Mouse (Mus musculus) heart, embryonic 13.5 days (tissue): Measurements from ENCODE around the gene Enc1. TPM values are rescaled to one million over a fixed set of nuclear protein-coding genes. Genes with fewer than 3 reads are reported as not detected.

ENCODE experiments used
- ATAC-seq: fragments of 200-750 bp; cut with Nextera tagmentation; 2 replicates; pipeline ENCODE4 v1.8.0; 2017; ENCODE audit warnings: moderate TSS enrichment; ENCODE audit not compliant: insufficient number of reproducible peaks, low FRiP score, low TSS enrichment; ENCODE audit errors: extremely low read depth
- H3K27ac ChIP-seq: fragments of 300-500 bp; sonication (generic); replicated peaks from 2 replicates; pipeline ENCODE4 v1.5.1; 2015; ENCODE audit warnings: moderate library complexity, mild to moderate bottlenecking, inconsistent platforms
- H3K27me3 ChIP-seq: fragments of 300-500 bp; sonication (generic); replicated peaks from 2 replicates; pipeline ENCODE4 v1.6.1; 2015; ENCODE audit warnings: mild to moderate bottlenecking, inconsistent platforms
- H3K36me3 ChIP-seq: fragments of 300-500 bp; sonication (generic); 2 replicates; pipeline ENCODE4 v1.6.1; 2015; ENCODE audit warnings: mild to moderate bottlenecking, inconsistent platforms
- H3K4me1 ChIP-seq: fragments of 300-500 bp; sonication (generic); 2 replicates; pipeline ENCODE4 v1.6.1; 2015; ENCODE audit warnings: inconsistent platforms
- H3K4me2 ChIP-seq: fragments of 300-500 bp; sonication (generic); 2 replicates; pipeline ENCODE4 v1.6.1; 2015; ENCODE audit warnings: inconsistent platforms, mild to moderate bottlenecking, moderate library complexity
- H3K4me3 ChIP-seq: fragments of 300-500 bp; sonication (generic); 2 replicates; pipeline ENCODE4 v1.5.1; 2015; ENCODE audit warnings: moderate library complexity, mild to moderate bottlenecking, inconsistent platforms
- H3K9ac ChIP-seq: fragments of 300-500 bp; sonication (generic); 2 replicates; pipeline ENCODE4 v1.6.1; 2015; ENCODE audit warnings: inconsistent platforms, mild to moderate bottlenecking, moderate library complexity
- H3K9me3 ChIP-seq: fragments of 300-500 bp; sonication (generic); 2 replicates; pipeline ENCODE4 v1.6.1; 2016; ENCODE audit warnings: inconsistent platforms
- WGBS: fragments of 180-500 bp; shearing (Covaris S2); methylation state at CpG from one replicate; pipeline ENCODE4 v1.1.7; 2015; ENCODE audit warnings: mixed read lengths; 5-methylcytosine and 5-hydroxymethylcytosine counted together
- polyA plus RNA-seq: library from polyadenylated mRNA; unstranded; fragments of >200 nt; fragmentation: Nextera tagmentation; extraction: Ambion mirVana; gene quantifications from 2 replicates; pipeline ENCODE4 v1.2.1, GENCODE M21; 2015

Enc1 gene
- polyA plus RNA-seq, 1 experiment from 2014 or later: 4.0 TPM

GRCm38 (mm10) chr13:97295101-97295852 is 54.4 kb downstream of the Enc1 start:
- H3K4me3 ChIP-seq: no peak overlapping the region
- no peaks in the 10 kb centered on the region; the same call in 1 of the 2 replicates for H3K27me3 ChIP-seq
- H3K27ac ChIP-seq: peak overlapping the region; percentile 55
- H3K4me2 ChIP-seq: no peak overlapping the region
- ATAC-seq: no peak
- no peak overlapping the region for H3K9ac ChIP-seq
- H3K4me1 ChIP-seq: peaks cover 34% of the 10 kb centered on the region
- WGBS: 53% methylated on average over 9 of the region's 9 CpGs
- H3K36me3 ChIP-seq: no peaks in the 10 kb centered on the region
- H3K9me3 ChIP-seq: no peaks in the 10 kb centered on the region

DNA sequence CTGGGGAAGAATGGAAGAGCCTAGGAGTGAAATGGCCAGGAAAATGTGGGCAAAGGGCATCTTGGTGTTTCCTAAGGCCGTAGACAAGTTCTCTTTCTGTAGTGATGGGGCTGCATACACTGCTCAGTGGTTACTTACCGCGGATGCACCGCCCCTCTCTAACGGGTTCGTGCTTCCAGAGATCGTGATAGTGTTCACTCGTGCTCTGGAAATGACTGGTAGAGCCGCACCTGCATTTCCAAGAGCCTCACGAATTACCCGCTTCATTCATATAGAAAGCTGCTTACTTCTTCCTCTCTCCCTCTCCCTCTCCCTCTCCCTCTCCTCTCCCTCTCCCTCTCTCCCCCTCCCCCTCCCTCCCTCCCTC is 54.9 kb downstream of the Enc1 start:
- H3K27me3 ChIP-seq: no peaks in the 10 kb centered on the region; the same call in 1 of the 2 replicates
- no peaks in the 10 kb centered on the region for H3K9me3 ChIP-seq
- no peak overlapping the region for H3K9ac ChIP-seq
- 67% methylated on average over 11 of the region's 11 CpGs for WGBS
- H3K4me3 ChIP-seq: no peak overlapping the region
- no peak overlapping the region for H3K4me2 ChIP-seq
- ATAC-seq: no peak
- peak overlapping the region; percentile 55 for H3K27ac ChIP-seq
- peaks cover 32% of the 10 kb centered on the region for H3K4me1 ChIP-seq
- H3K36me3 ChIP-seq: no peaks in the 10 kb centered on the region

DNA sequence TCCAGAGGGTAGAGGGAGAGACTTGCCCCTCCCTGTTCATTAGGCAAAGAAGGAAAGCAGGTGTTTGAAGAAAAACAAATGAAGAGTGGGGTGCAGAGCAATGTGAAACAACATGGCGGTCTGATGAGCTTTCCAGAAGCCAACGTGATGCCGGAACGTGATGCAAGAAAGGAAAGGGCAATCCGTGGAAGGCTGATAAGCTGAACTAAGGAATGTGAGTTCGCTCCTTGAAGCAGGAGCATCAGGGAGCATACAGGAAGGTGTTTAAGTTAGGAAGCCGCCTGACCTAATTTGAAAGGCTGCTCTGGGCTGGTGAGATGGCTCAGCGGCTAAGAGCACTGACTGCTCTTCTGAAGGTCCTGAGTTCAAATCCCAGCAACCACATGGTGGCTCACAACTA is 55.4 kb downstream of the Enc1 start:
- no peaks in the 10 kb centered on the region for H3K36me3 ChIP-seq
- 61% methylated on average over 8 of the region's 8 CpGs for WGBS
- no peak for ATAC-seq
- no peaks in the 10 kb centered on the region for H3K9me3 ChIP-seq
- no peak overlapping the region for H3K9ac ChIP-seq
- no peak overlapping the region for H3K4me2 ChIP-seq
- peaks cover 27% of the 10 kb centered on the region for H3K4me1 ChIP-seq
- H3K27ac ChIP-seq: peak overlapping the region; percentile 55; the same call in 1 of the 2 replicates
- no peaks in the 10 kb centered on the region; the same call in 1 of the 2 replicates for H3K27me3 ChIP-seq
- no peak overlapping the region for H3K4me3 ChIP-seq

- Histone ChIP-seq H3K27me3 (no peaks in the 10 kb centered on the region; the same call in 1 of the 2 replicates), H3K27ac (peak overlapping the region; percentile 54; the same call in 1 of the 2 replicates), H3K4me2 (no peak overlapping the region), H3K9me3 (no peaks in the 10 kb centered on the region), H3K4me3 (no peak overlapping the region), H3K9ac (no peak overlapping the region), H3K36me3 (no peaks in the 10 kb centered on the region), H3K4me1 (peaks cover 23% of the 10 kb centered on the region)
- no peak for ATAC-seq
- WGBS: 95% methylated on average over 4 of the region's 5 CpGs
These were observed 55.9 kb downstream of the Enc1 start for GRCm38 (mm10) chr13:97296757-97297156.

DNA sequence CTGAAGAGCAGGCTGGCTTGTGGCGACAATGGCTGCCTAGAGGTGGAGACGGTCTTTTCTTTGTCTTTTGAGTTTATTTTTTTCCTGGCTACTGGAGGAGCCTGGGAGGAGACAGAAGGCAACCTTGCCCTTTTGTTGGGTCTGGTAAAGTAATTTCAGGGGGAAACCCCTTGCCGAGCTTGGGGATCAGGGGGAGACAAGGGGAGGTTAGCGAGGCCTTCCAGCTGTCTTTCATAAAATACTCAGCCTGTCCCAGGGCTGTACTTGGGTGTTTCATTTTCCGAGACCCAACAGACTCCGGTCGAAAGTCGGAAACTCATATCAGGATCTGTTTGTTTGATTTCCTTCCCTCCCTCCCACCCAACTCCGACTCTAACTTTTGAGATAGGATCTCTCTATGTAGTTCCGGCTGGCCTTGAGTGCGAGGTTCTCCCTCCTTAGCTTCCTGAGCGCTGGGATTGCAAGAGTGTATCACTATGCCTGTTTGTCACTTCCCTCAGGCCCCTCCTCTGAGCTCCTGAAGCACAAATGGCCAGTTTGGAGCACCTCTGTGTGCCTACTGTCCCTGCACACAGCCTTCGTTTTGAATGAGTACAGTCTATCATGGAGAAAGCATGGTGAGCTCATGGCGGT is 56.6 kb downstream of the Enc1 start:
- Histone ChIP-seq H3K27me3 (no peaks in the 10 kb centered on the region; the same call in 1 of the 2 replicates), H3K4me3 (no peak overlapping the region), H3K36me3 (no peaks in the 10 kb centered on the region), H3K4me2 (no peak overlapping the region), H3K9me3 (no peaks in the 10 kb centered on the region), H3K9ac (no peak overlapping the region), H3K27ac (peak overlapping the region; percentile 54), H3K4me1 (peaks cover 15% of the 10 kb centered on the region)
- no peak for ATAC-seq
- WGBS: 67% methylated on average over 14 of the region's 14 CpGs

GRCm38 (mm10) chr13:97298896-97299295 is 58.0 kb downstream of the Enc1 start:
- Histone ChIP-seq H3K9ac (no peak overlapping the region), H3K4me2 (no peak overlapping the region), H3K36me3 (no peaks in the 10 kb centered on the region), H3K27ac (no peak overlapping the region), H3K4me1 (peaks cover 9% of the 10 kb centered on the region), H3K4me3 (no peak overlapping the region), H3K9me3 (no peaks in the 10 kb centered on the region), H3K27me3 (no peaks in the 10 kb centered on the region)
- no peak for ATAC-seq
- 69% methylated on average over 4 of the region's 4 CpGs for WGBS

- no peak for ATAC-seq
- no peaks in the 10 kb centered on the region for H3K27me3 ChIP-seq
- peaks cover 9% of the 10 kb centered on the region for H3K4me1 ChIP-seq
- H3K4me3 ChIP-seq: no peak overlapping the region
- no peak overlapping the region for H3K9ac ChIP-seq
- no peak overlapping the region for H3K27ac ChIP-seq
- H3K4me2 ChIP-seq: no peak overlapping the region
- 76% methylated on average over 12 of the region's 12 CpGs for WGBS
- H3K36me3 ChIP-seq: no peaks in the 10 kb centered on the region
- no peaks in the 10 kb centered on the region for H3K9me3 ChIP-seq
These were observed 59.3 kb downstream of the Enc1 start for GRCm38 (mm10) chr13:97299877-97300873.

Other genes with a start within 250 kb of the Enc1 start
- not detected in 2 replicates for gene 1700029F12Rik, start 206.7 kb upstream of the Enc1 start, polyA plus RNA-seq
- gene Fam169a, start 173.8 kb upstream of the Enc1 start, polyA plus RNA-seq: 5.1 and 6.9 TPM in 2 replicates
- 3.1 and 3.2 TPM in 2 replicates for gene Gm6169, start 141.9 kb upstream of the Enc1 start, polyA plus RNA-seq
- gene Gfm2, start 103.2 kb upstream of the Enc1 start, polyA plus RNA-seq: 26.4 and 29.7 TPM in 2 replicates
- gene Nsa2, start 103.2 kb upstream of the Enc1 start, polyA plus RNA-seq: 43.0 and 45.7 TPM in 2 replicates
- 33.4 and 33.9 TPM in 2 replicates for gene Hexb, start 42.7 kb upstream of the Enc1 start, polyA plus RNA-seq